Mouse (Mus musculus): ENCODE data around the gene Brk1. TPM values are rescaled to one million over a fixed set of nuclear protein-coding genes. Genes with fewer than 3 reads are reported as not detected.
A peak's percentile ranks its signal among the peaks of the same experiment; 100 is the strongest.

Gene Brk1
- total RNA-seq (2021), result 100 to 1,000 TPM; 218 to 259 TPM

GRCm38 (mm10) chr6:113604432-113605223 is at the start of gene Brk1:
Gene Brk1 (plus strand): TSS chr6:113604772.
- intact Hi-C loops (cut with DNase I), result loop anchor here (5.0 kb wide), 2 partner anchors 72 to 102 kb away; partner anchors contain the start of genes Emc3, Fancd2 and Prrt3
- DNase-seq (ENCODE audit: low spot score in 2 of 2), result peak; percentile 90

GRCm38 (mm10) chr6:113559736-113560135 is 44.8 kb upstream of the Brk1 start:
- DNase-seq (ENCODE audit: low spot score in 2 of 2), result no peak
- intact Hi-C loops (cut with DNase I), result no loop called here

- intact Hi-C loops (cut with DNase I), result no loop called here
Observed at GRCm38 (mm10) chr6:113564557-113564956, 40.0 kb upstream of the Brk1 start.

GRCm38 (mm10) chr6:113576044-113576443 is 28.5 kb upstream of the Brk1 start:
- intact Hi-C loops (cut with DNase I), result loop anchor here (2.0 kb wide), 1 partner anchor 37 kb away; no protein-coding TSS in a partner anchor
- peak; percentile 52 to 59 for DNase-seq (ENCODE audit: low spot score in 2 of 2)

More at GRCm38 (mm10) chr6:113564557-113564956, 40.0 kb upstream of the Brk1 start:
- DNase-seq (ENCODE audit: low spot score in 2 of 2), result no peak

- intact Hi-C loops (cut with DNase I), result no loop called here
- no peak for DNase-seq (ENCODE audit: low spot score in 2 of 2)
Observed at GRCm38 (mm10) chr6:113579306-113579705, 25.3 kb upstream of the Brk1 start.

- intact Hi-C loops (cut with DNase I), result no loop called here
- peak in 1 of 2 experiments; percentile 27 for DNase-seq (ENCODE audit: low spot score in 2 of 2)
Observed at GRCm38 (mm10) chr6:113583023-113583422, 21.5 kb upstream of the Brk1 start.

GRCm38 (mm10) chr6:113585065-113585464 is 19.5 kb upstream of the Brk1 start:
- intact Hi-C loops (cut with DNase I), result no loop called here
- DNase-seq (ENCODE audit: low spot score in 2 of 2), result peak in 1 of 2 experiments; percentile 26

GRCm38 (mm10) chr6:113586466-113587183 is 17.9 kb upstream of the Brk1 start:
- no peak for DNase-seq (ENCODE audit: low spot score in 2 of 2)
- intact Hi-C loops (cut with DNase I), result no loop called here

- intact Hi-C loops (cut with DNase I), result no loop called here
- no peak for DNase-seq (ENCODE audit: low spot score in 2 of 2)
Observed at GRCm38 (mm10) chr6:113592637-113593036, 11.9 kb upstream of the Brk1 start.

- no peak for DNase-seq (ENCODE audit: low spot score in 2 of 2)
- intact Hi-C loops (cut with DNase I), result no loop called here
Observed at GRCm38 (mm10) chr6:113597945-113598344, 6.6 kb upstream of the Brk1 start.

- intact Hi-C loops (cut with DNase I), result loop anchor here (5.0 kb wide), 1 partner anchor 68 kb away; the partner anchor contains the start of genes Emc3 and Fancd2
- DNase-seq (ENCODE audit: low spot score in 2 of 2), result no peak
Observed at GRCm38 (mm10) chr6:113599833-113600232, 4.7 kb upstream of the Brk1 start.

GRCm38 (mm10) chr6:113600543-113601139 is 3.9 kb upstream of the Brk1 start, which contains the start of gene Fancd2os:
Gene Fancd2os (minus strand): TSS chr6:113600715.
- intact Hi-C loops (cut with DNase I), result loop anchor here (5.0 kb wide), 1 partner anchor 68 kb away; the partner anchor contains the start of genes Emc3 and Fancd2

GRCm38 (mm10) chr6:113602821-113603220 is 1.8 kb upstream of the Brk1 start:
- no peak for DNase-seq (ENCODE audit: low spot score in 2 of 2)
- intact Hi-C loops (cut with DNase I), result loop anchor here (5.0 kb wide), 1 partner anchor 71 kb away; the partner anchor contains the start of genes Emc3 and Fancd2

More at GRCm38 (mm10) chr6:113600543-113601139, 3.9 kb upstream of the Brk1 start, which contains the start of gene Fancd2os:
- no peak for DNase-seq (ENCODE audit: low spot score in 2 of 2)

GRCm38 (mm10) chr6:113603993-113604392 is 579 bp upstream of the Brk1 start:
- no peak for DNase-seq (ENCODE audit: low spot score in 2 of 2)
- intact Hi-C loops (cut with DNase I), result loop anchor here (5.0 kb wide), 1 partner anchor 72 kb away; the partner anchor contains the start of genes Emc3 and Fancd2

- DNase-seq (ENCODE audit: low spot score in 2 of 2), result no peak
- intact Hi-C loops (cut with DNase I), result loop anchor here (5.0 kb wide), 1 partner anchor 103 kb away; the partner anchor contains the start of gene Prrt3
Observed at GRCm38 (mm10) chr6:113605224-113605545, 613 bp downstream of the Brk1 start.

GRCm38 (mm10) chr6:113608871-113609270 is 4.3 kb downstream of the Brk1 start:
- DNase-seq (ENCODE audit: low spot score in 2 of 2), result no peak
- intact Hi-C loops (cut with DNase I), result loop anchor here (5.0 kb wide), 1 partner anchor 107 kb away; the partner anchor contains the start of gene Prrt3

GRCm38 (mm10) chr6:113609293-113609692 is 4.7 kb downstream of the Brk1 start:
- intact Hi-C loops (cut with DNase I), result loop anchor here (5.0 kb wide), 1 partner anchor 107 kb away; the partner anchor contains the start of gene Prrt3
- DNase-seq (ENCODE audit: low spot score in 2 of 2), result no peak

GRCm38 (mm10) chr6:113612258-113612969 is 7.8 kb downstream of the Brk1 start:
- intact Hi-C loops (cut with DNase I), result loop anchor here (2.0 kb wide), 1 partner anchor 36 kb away; no protein-coding TSS in a partner anchor
- peak in 1 of 2 experiments; percentile 34 for DNase-seq (ENCODE audit: low spot score in 2 of 2)

- intact Hi-C loops (cut with DNase I), result no loop called here
- peak in 1 of 2 experiments; percentile 36 for DNase-seq (ENCODE audit: low spot score in 2 of 2)
Observed at GRCm38 (mm10) chr6:113614152-113614551, 9.6 kb downstream of the Brk1 start.

Data from left cerebral cortex, postnatal 36 days (tissue).